In genomic region chr14:58545778-58546177, GRCm38 (mm10) we compare ENCODE assay signal across 25 mouse cellular contexts.
A peak's percentile ranks its signal among the peaks of the same experiment; 100 is the strongest.
DNase-seq lines count a peak whose midpoint lies in the region; ATAC-seq and TF ChIP-seq lines count a peak whose summit lies in the region.
"Had no signal": no experiment of that assay in that cellular context is flagged by ENCODE, and none has a peak within 500 bp of the region (broad histone marks: within the 10 kb centered on the region; RNA-seq: fewer than 3 reads in every experiment).

No protein-coding gene starts in this region.

- H3K79me2 ChIP-seq in CH12.LX (replicated peaks; ENCODE audit: control insufficient read depth, extremely low read depth, insufficient read depth, poor library complexity, severe bottlenecking), result no peaks in the 10 kb centered on the region

- no peak; the same call in 1 of the 2 replicates for ATAC-seq in heart, embryonic 13.5 days (ENCODE audit: extremely low read depth, insufficient number of reproducible peaks, low FRiP score, low TSS enrichment)
- ATAC-seq in hindbrain, postnatal 0 days, result 0 out of 2 replicates have a peak, but pooled peaks have one; percentile 29
- ATAC-seq in hindbrain, embryonic 13.5 days (ENCODE audit: low FRiP score), result no peak
- ATAC-seq: forebrain, embryonic 13.5 days; midbrain, embryonic 16.5 days had no signal

- no peak for DNase-seq in heart, adult 8-10 months (ENCODE audit: low spot score)
- no peak for DNase-seq in hindbrain, postnatal 0 days (ENCODE audit: low spot score)
- DNase-seq in CH12.LX (ENCODE audit: extremely low read depth), result peak; percentile 31
- peak; percentile 30 for DNase-seq in brain, embryonic 14.5 days (ENCODE audit: low read depth)
- no peak for DNase-seq in gastrocnemius, adult 2 months
- DNase-seq: adrenal gland, adult 8-10 months; B cell, adult 2 months; cerebellum, adult 8-10 months; cerebellum, postnatal 25 days; gastrocnemius, postnatal 14 days; kidney, adult 18-20 months; kidney, postnatal 14 days; lung, embryonic 14.5 days; lung, postnatal 14 days; right cerebral cortex, postnatal 4 days; thymus, adult 18-20 months; thymus, postnatal 25 days had no signal

- peak overlapping the region; percentile 38 for H3K4me2 ChIP-seq in heart, embryonic 13.5 days
- H3K4me2 ChIP-seq in hindbrain, postnatal 0 days (ENCODE audit: low read depth, low read length), result no peak overlapping the region
- H3K4me2 ChIP-seq in hindbrain, embryonic 13.5 days, result no peak overlapping the region
- H3K4me2 ChIP-seq in CH12.LX (ENCODE audit: insufficient read depth, low read depth, poor library complexity, severe bottlenecking), result 0 out of 2 replicates have a peak overlapping the region, but pooled peaks have one; percentile 2
- H3K4me2 ChIP-seq: forebrain, embryonic 13.5 days; hindbrain, embryonic 15.5 days; limb, embryonic 12.5 days; liver, embryonic 15.5 days; lung, embryonic 14.5 days had no signal

- dilution Hi-C loops in CH12.LX (cut with MboI; ENCODE audit: extremely low pct_ligation_motif_present, extremely low pct_unique_long_range_greater_than_20kb, low sequenced_read_pairs), result no loop called here

- H3K27me3 ChIP-seq in heart, embryonic 13.5 days (replicated peaks), result no peaks in the 10 kb centered on the region
- H3K27me3 ChIP-seq in hindbrain, postnatal 0 days (ENCODE audit: insufficient read depth, low read length), result no peaks in the 10 kb centered on the region
- no peaks in the 10 kb centered on the region for H3K27me3 ChIP-seq in hindbrain, embryonic 13.5 days
- no peaks in the 10 kb centered on the region for H3K27me3 ChIP-seq in CH12.LX (replicated peaks)
- H3K27me3 ChIP-seq: forebrain, embryonic 13.5 days; hindbrain, embryonic 15.5 days; limb, embryonic 12.5 days; liver, embryonic 15.5 days had no signal

- no peaks in the 10 kb centered on the region for H3K36me3 ChIP-seq in heart, embryonic 13.5 days
- no peaks in the 10 kb centered on the region for H3K36me3 ChIP-seq in hindbrain, postnatal 0 days (ENCODE audit: insufficient read depth, low read length)
- H3K36me3 ChIP-seq in hindbrain, embryonic 13.5 days, result no peaks in the 10 kb centered on the region
- H3K36me3 ChIP-seq in CH12.LX (replicated peaks in 1 of 2; ENCODE audit: control insufficient read depth in 1 of 2, insufficient read depth in 1 of 2, low read length in 1 of 2), result no peaks in the 10 kb centered on the region
- H3K36me3 ChIP-seq: hindbrain, embryonic 15.5 days; limb, embryonic 12.5 days; liver, embryonic 15.5 days had no signal

- intact Hi-C loops in gastrocnemius, adult 2 months (cut with DNase I), result no loop called here

- in situ Hi-C loops in CH12.LX (cut with MboI; ENCODE audit: low pct_ligation_motif_present, low pct_unique_long_range_greater_than_20kb, low sequenced_read_pairs), result no loop called here

- WGBS in heart, embryonic 13.5 days, result 8% methylated on average over 5 of the region's 5 CpGs
- WGBS in hindbrain, postnatal 0 days, result 15% methylated on average over 5 of the region's 5 CpGs
- WGBS in hindbrain, embryonic 13.5 days, result 20% methylated on average over 5 of the region's 5 CpGs

- H3K9me3 ChIP-seq in heart, embryonic 13.5 days, result no peaks in the 10 kb centered on the region
- H3K9me3 ChIP-seq in hindbrain, postnatal 0 days (ENCODE audit: low read length), result no peaks in the 10 kb centered on the region
- H3K9me3 ChIP-seq in hindbrain, embryonic 13.5 days, result no peaks in the 10 kb centered on the region
- no peaks in the 10 kb centered on the region for H3K9me3 ChIP-seq in CH12.LX (replicated peaks; ENCODE audit: low read length)
- H3K9me3 ChIP-seq: forebrain, embryonic 13.5 days; hindbrain, embryonic 15.5 days; liver, embryonic 15.5 days had no signal

- TF ChIP-seq RAD21 in CH12.LX (IDR thresholded peaks at IDR 0.05; ENCODE audit: low read depth, low read length), result no peak

- H3K9ac ChIP-seq in heart, embryonic 13.5 days, result no peak overlapping the region
- no peak overlapping the region for H3K9ac ChIP-seq in hindbrain, postnatal 0 days (replicated peaks; ENCODE audit: low read length)
- H3K9ac ChIP-seq in hindbrain, embryonic 13.5 days, result no peak overlapping the region
- no peak overlapping the region for H3K9ac ChIP-seq in CH12.LX (ENCODE audit: insufficient read depth, low read depth)
- H3K9ac ChIP-seq: forebrain, embryonic 13.5 days; hindbrain, embryonic 15.5 days; limb, embryonic 12.5 days; liver, embryonic 15.5 days; lung, embryonic 14.5 days had no signal

- peak overlapping the region; percentile 68 for H3K27ac ChIP-seq in heart, embryonic 13.5 days (replicated peaks)
- H3K27ac ChIP-seq in hindbrain, postnatal 0 days, result no peak overlapping the region
- no peak overlapping the region for H3K27ac ChIP-seq in hindbrain, embryonic 13.5 days
- no peak overlapping the region for H3K27ac ChIP-seq in CH12.LX (ENCODE audit: insufficient read depth, low read depth)
- no peak overlapping the region for H3K27ac ChIP-seq in gastrocnemius, adult 2 months
- H3K27ac ChIP-seq: forebrain, embryonic 13.5 days; hindbrain, embryonic 15.5 days; limb, embryonic 12.5 days; liver, embryonic 15.5 days; stomach, postnatal 0 days had no signal

- H3K4me3 ChIP-seq in heart, embryonic 13.5 days, result no peak overlapping the region
- no peak overlapping the region for H3K4me3 ChIP-seq in hindbrain, postnatal 0 days (ENCODE audit: low read length)
- H3K4me3 ChIP-seq in hindbrain, embryonic 13.5 days, result no peak overlapping the region
- no peak overlapping the region for H3K4me3 ChIP-seq in CH12.LX (replicated peaks in 1 of 3; ENCODE audit: low read depth in 2 of 3, low read length in 2 of 3, poor library complexity in 1 of 3)
- H3K4me3 ChIP-seq in gastrocnemius, adult 2 months, result no peak overlapping the region
- H3K4me3 ChIP-seq: forebrain, embryonic 13.5 days; hindbrain, embryonic 15.5 days; limb, embryonic 12.5 days; liver, embryonic 15.5 days had no signal

- peaks cover 26% of the 10 kb centered on the region for H3K4me1 ChIP-seq in heart, embryonic 13.5 days
- H3K4me1 ChIP-seq in hindbrain, postnatal 0 days (ENCODE audit: insufficient read depth, low read length), result no peaks in the 10 kb centered on the region
- H3K4me1 ChIP-seq in hindbrain, embryonic 13.5 days (replicated peaks), result peaks cover 5% of the 10 kb centered on the region; the same call in 1 of the 2 replicates
- peaks cover 0 to 20% of the 10 kb centered on the region in 2 experiments; a peak in 2 of 4 replicates for H3K4me1 ChIP-seq in CH12.LX (ENCODE audit: control insufficient read depth in 1 of 2, insufficient read depth in 2 of 2)
- H3K4me1 ChIP-seq: forebrain, embryonic 13.5 days; hindbrain, embryonic 15.5 days; limb, embryonic 12.5 days; liver, embryonic 15.5 days had no signal

- no peak for TF ChIP-seq CTCF in hindbrain, postnatal 0 days (IDR thresholded peaks at IDR 0.05; ENCODE audit: low read depth)
- TF ChIP-seq CTCF in CH12.LX (conservative IDR thresholded peaks at IDR 0.05 in 1 of 2, IDR thresholded peaks at IDR 0.05 in 1 of 2; ENCODE audit: low read depth in 2 of 2, low read length in 2 of 2), result no peak
- no peak for TF ChIP-seq CTCF in brain, embryonic 14.5 days (IDR thresholded peaks at IDR 0.05; ENCODE audit: borderline replicate concordance, extremely low read depth, insufficient read depth, insufficient read length)
- TF ChIP-seq CTCF in gastrocnemius, adult 2 months (IDR thresholded peaks at IDR 0.05), result no peak

- no peak for TF ChIP-seq POLR2A in CH12.LX (IDR thresholded peaks at IDR 0.05; ENCODE audit: low read depth, low read length)
- TF ChIP-seq POLR2A in brain, embryonic 14.5 days (IDR thresholded peaks at IDR 0.05; ENCODE audit: borderline replicate concordance, extremely low read depth, insufficient read depth, insufficient read length, poor library complexity, severe bottlenecking), result no peak

- no peak for TF ChIP-seq EP300 in CH12.LX (IDR thresholded peaks at IDR 0.05; ENCODE audit: low read length)

TF ChIP-seq in CH12.LX, 34 proteins besides CTCF, POLR2A, EP300 and RAD21:
- TF ChIP-seq ZMIZ1 (IDR thresholded peaks at IDR 0.05; ENCODE audit: low read depth, low read length) (no peak), NRF1 (IDR thresholded peaks at IDR 0.05; ENCODE audit: low read depth, low read length) (no peak), SMC3 (IDR thresholded peaks at IDR 0.05; ENCODE audit: low read depth, low read length) (no peak), BHLHE40 (IDR thresholded peaks at IDR 0.05; ENCODE audit: low read depth, low read length) (no peak), HCFC1 (IDR thresholded peaks at IDR 0.05; ENCODE audit: low read depth, low read length) (no peak), POLR2AphosphoS2 (IDR thresholded peaks at IDR 0.05; ENCODE audit: low read depth, low read length) (no peak), MAX (IDR thresholded peaks at IDR 0.05; ENCODE audit: low read length) (no peak), TBP (conservative IDR thresholded peaks at IDR 0.05; ENCODE audit: low read depth, low read length) (no peak), CHD1 (IDR thresholded peaks at IDR 0.05; ENCODE audit: low read depth, low read length) (no peak), RCOR1 (conservative IDR thresholded peaks at IDR 0.05; ENCODE audit: low read depth, low read length) (no peak), KAT2A (IDR thresholded peaks at IDR 0.05; ENCODE audit: insufficient replicate concordance, low read length) (no peak), MEF2A (IDR thresholded peaks at IDR 0.05; ENCODE audit: borderline replicate concordance, low read depth, low read length) (no peak), ETS1 (conservative IDR thresholded peaks at IDR 0.05; ENCODE audit: low read depth, low read length) (no peak), IRF4 (IDR thresholded peaks at IDR 0.05; ENCODE audit: low read depth, low read length) (no peak), ZKSCAN1 (IDR thresholded peaks at IDR 0.05; ENCODE audit: borderline replicate concordance, low read depth, low read length) (no peak), NELFE (IDR thresholded peaks at IDR 0.05; ENCODE audit: low read depth, low read length) (no peak), TCF12 (IDR thresholded peaks at IDR 0.05; ENCODE audit: low read depth, low read length) (no peak), PAX5 (IDR thresholded peaks at IDR 0.05; ENCODE audit: low read length) (no peak), JUND (conservative IDR thresholded peaks at IDR 0.05; ENCODE audit: low read depth, low read length) (no peak)

Comparison
In these comparisons a context has a peak if more than half of its experiments do, and no peak if none do; other contexts are left out.
1. H3K4me2 ChIP-seq: peak in heart, embryonic 13.5 days (single experiment) and CH12.LX (single experiment); none in hindbrain, postnatal 0 days (single experiment) and hindbrain, embryonic 13.5 days (single experiment).
2. DNase-seq: peak in CH12.LX (single experiment) and brain, embryonic 14.5 days (single experiment); none in heart, adult 8-10 months (single experiment), hindbrain, postnatal 0 days (single experiment) and gastrocnemius, adult 2 months (single experiment).